Mouse (Mus musculus): ENCODE measurements around the gene Ccnf. TPM values are rescaled to one million over a fixed set of nuclear protein-coding genes. Genes with fewer than 3 reads are reported as not detected.

Ccnf gene
- total RNA-seq (2014; rRNA removed) (6.8 and 10.2 TPM in 2 replicates), polyA plus RNA-seq (2015; fragmentation: Nextera tagmentation; extraction: Ambion mirVana) (7.1 and 7.6 TPM in 2 replicates)

DNA sequence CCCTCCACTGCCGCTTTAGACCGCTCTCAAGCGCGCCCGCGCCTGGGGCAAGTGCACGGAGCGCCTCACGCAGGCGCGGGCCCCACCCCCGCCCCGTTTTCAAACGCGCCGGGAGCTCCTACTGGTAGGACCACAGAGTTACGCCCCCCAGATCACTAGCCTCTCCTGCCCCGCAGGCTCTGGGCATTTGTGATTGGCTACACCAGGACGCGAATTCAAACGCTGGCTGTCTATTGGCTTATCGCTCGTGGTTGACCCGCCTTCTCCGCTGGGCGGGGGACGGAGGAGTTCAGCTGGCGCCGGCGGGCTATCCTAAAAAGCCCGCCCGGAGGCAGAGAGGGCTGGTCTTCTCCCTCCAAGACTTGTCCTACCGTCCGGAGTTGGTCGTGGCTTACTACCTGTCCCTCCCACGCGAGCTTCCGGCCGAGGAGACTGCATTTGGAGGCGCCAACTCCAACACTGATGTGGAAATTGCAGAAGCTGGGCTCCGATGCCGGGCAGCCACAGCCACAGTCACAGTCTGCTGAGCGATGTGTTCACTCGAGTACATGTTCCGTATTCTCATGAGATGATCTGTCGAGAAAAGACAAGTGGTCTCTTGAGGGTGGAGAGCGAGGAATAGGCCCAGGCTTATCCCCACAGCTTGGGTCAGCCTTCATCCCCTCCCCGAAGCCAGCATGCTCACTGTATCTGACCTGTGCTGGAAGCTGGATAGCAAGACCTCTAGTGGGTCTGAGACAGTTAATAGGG, at the start of gene Ccnf:
Ccnf (minus strand) TSS at position 165 of the 750 bp plus-strand sequence.
- H3K27ac ChIP-seq, result peak within 1 kb of the TSS; percentile 62
- H3K4me2 ChIP-seq (ENCODE audit: low read depth, low read length), result peak within 1 kb of the TSS; percentile 86
- no peaks in the 10 kb centered on the region for H3K9me3 ChIP-seq (ENCODE audit: low read length)
- peak; percentile 51 for TF ChIP-seq CTCF (IDR thresholded peaks at IDR 0.05; ENCODE audit: low read depth)
- H3K27me3 ChIP-seq (ENCODE audit: insufficient read depth, low read length), result no peaks in the 10 kb centered on the region
- H3K9ac ChIP-seq (replicated peaks; ENCODE audit: low read length), result peak within 1 kb of the TSS; percentile 71
- DNase-seq (ENCODE audit: low spot score), result peak; percentile 98
- peak within 1 kb of the TSS; percentile 80 for H3K4me3 ChIP-seq (ENCODE audit: low read length)
- under 1% methylated on average over 48 of the region's 48 CpGs for WGBS
- peak; percentile 100 for ATAC-seq
- H3K36me3 ChIP-seq (ENCODE audit: insufficient read depth, low read length), result 0 out of 2 replicates have a peak, but pooled peaks cover 5% of the 10 kb centered on the region
- H3K4me1 ChIP-seq (ENCODE audit: insufficient read depth, low read length), result peaks cover 6% of the 10 kb centered on the region; the same call in 1 of the 2 replicates

GRCm38 (mm10) chr17:24300651-24301050, 49.4 kb upstream of the Ccnf start:
- DNase-seq (ENCODE audit: low spot score), result no peak
- Histone ChIP-seq H3K4me1 (ENCODE audit: insufficient read depth, low read length) (no peaks in the 10 kb centered on the region), H3K9ac (replicated peaks; ENCODE audit: low read length) (no peak overlapping the region), H3K27me3 (ENCODE audit: insufficient read depth, low read length) (no peaks in the 10 kb centered on the region), H3K27ac (no peak overlapping the region), H3K4me2 (ENCODE audit: low read depth, low read length) (no peak overlapping the region), H3K4me3 (ENCODE audit: low read length) (no peak overlapping the region), H3K36me3 (ENCODE audit: insufficient read depth, low read length) (no peaks in the 10 kb centered on the region), H3K9me3 (ENCODE audit: low read length) (no peaks in the 10 kb centered on the region)
- WGBS, result 85% methylated on average over 4 of the region's 4 CpGs
- no peak for TF ChIP-seq CTCF (IDR thresholded peaks at IDR 0.05; ENCODE audit: low read depth)
- ATAC-seq, result no peak

DNA sequence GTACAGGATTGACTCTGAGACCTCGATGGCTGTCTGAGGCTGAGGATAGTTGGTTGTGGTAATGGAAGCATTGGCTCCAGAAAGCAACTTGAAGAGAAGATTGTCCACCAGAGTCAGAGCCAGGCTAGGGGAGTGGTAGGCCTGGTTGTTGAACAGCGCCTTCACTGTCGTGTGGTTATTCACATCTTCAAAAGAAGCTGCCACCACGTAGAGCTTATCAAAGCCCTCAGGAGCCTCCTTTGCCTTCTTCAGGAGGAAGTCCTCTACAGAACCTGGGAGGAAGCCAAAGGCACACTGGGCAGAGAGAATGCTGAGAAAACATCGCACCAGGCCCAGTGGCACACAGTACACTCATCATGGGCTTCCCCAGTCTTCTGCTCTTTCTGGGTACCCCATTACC, 38.1 kb upstream of the Ccnf start:
- 82% methylated on average over 5 of the region's 5 CpGs for WGBS

GRCm38 (mm10) chr17:24288477-24288876, 37.2 kb upstream of the Ccnf start:
- Histone ChIP-seq H3K4me1 (ENCODE audit: insufficient read depth, low read length) (no peaks in the 10 kb centered on the region), H3K27ac (no peak overlapping the region), H3K9ac (replicated peaks; ENCODE audit: low read length) (no peak overlapping the region), H3K4me3 (ENCODE audit: low read length) (no peak overlapping the region), H3K27me3 (ENCODE audit: insufficient read depth, low read length) (no peaks in the 10 kb centered on the region), H3K4me2 (ENCODE audit: low read depth, low read length) (no peak overlapping the region), H3K9me3 (ENCODE audit: low read length) (no peaks in the 10 kb centered on the region), H3K36me3 (ENCODE audit: insufficient read depth, low read length) (no peaks in the 10 kb centered on the region)
- TF ChIP-seq CTCF (IDR thresholded peaks at IDR 0.05; ENCODE audit: low read depth), result no peak
- DNase-seq (ENCODE audit: low spot score) (no peak), ATAC-seq (no peak)
- 85% methylated on average over 9 of the region's 9 CpGs for WGBS

More for the DNA sequence above, 38.1 kb upstream of the Ccnf start:
- DNase-seq (ENCODE audit: low spot score), result no peak
- H3K4me3 ChIP-seq (ENCODE audit: low read length), result no peak overlapping the region
- ATAC-seq, result no peak
- no peak for TF ChIP-seq CTCF (IDR thresholded peaks at IDR 0.05; ENCODE audit: low read depth)
- no peaks in the 10 kb centered on the region for H3K36me3 ChIP-seq (ENCODE audit: insufficient read depth, low read length)
- no peak overlapping the region for H3K4me2 ChIP-seq (ENCODE audit: low read depth, low read length)
- no peak overlapping the region for H3K9ac ChIP-seq (replicated peaks; ENCODE audit: low read length)
- no peaks in the 10 kb centered on the region for H3K4me1 ChIP-seq (ENCODE audit: insufficient read depth, low read length)
- no peaks in the 10 kb centered on the region for H3K27me3 ChIP-seq (ENCODE audit: insufficient read depth, low read length)
- H3K9me3 ChIP-seq (ENCODE audit: low read length), result no peaks in the 10 kb centered on the region
- no peak overlapping the region for H3K27ac ChIP-seq

DNA sequence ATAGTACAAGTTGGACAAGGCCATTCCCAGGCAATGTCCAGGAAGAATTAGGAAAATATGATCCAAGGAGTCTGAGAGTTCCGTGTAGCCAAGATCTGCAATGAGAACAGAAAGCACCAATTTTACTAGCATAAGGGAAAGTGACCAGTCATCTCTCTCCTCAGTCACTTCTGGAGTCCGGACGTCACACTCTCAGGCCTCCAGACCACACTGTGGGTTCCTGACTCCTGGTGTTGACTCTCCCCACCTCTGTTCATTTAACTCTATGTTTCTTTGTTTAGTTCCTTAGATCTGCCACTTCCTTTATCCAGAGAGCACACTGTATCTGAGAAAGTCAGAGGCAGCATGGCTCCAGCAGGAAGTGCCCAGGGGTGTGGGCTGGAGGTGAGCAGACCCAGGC, 34.4 kb upstream of the Ccnf start:
- Histone ChIP-seq H3K9ac (replicated peaks; ENCODE audit: low read length) (no peak overlapping the region), H3K4me3 (ENCODE audit: low read length) (no peak overlapping the region), H3K27ac (no peak overlapping the region), H3K27me3 (ENCODE audit: insufficient read depth, low read length) (no peaks in the 10 kb centered on the region), H3K4me1 (ENCODE audit: insufficient read depth, low read length) (no peaks in the 10 kb centered on the region), H3K9me3 (ENCODE audit: low read length) (no peaks in the 10 kb centered on the region), H3K4me2 (ENCODE audit: low read depth, low read length) (no peak overlapping the region), H3K36me3 (ENCODE audit: insufficient read depth, low read length) (no peaks in the 10 kb centered on the region)
- ATAC-seq (no peak), DNase-seq (ENCODE audit: low spot score) (no peak)
- 68% methylated on average over 3 of the region's 3 CpGs for WGBS
- no peak for TF ChIP-seq CTCF (IDR thresholded peaks at IDR 0.05; ENCODE audit: low read depth)

DNA sequence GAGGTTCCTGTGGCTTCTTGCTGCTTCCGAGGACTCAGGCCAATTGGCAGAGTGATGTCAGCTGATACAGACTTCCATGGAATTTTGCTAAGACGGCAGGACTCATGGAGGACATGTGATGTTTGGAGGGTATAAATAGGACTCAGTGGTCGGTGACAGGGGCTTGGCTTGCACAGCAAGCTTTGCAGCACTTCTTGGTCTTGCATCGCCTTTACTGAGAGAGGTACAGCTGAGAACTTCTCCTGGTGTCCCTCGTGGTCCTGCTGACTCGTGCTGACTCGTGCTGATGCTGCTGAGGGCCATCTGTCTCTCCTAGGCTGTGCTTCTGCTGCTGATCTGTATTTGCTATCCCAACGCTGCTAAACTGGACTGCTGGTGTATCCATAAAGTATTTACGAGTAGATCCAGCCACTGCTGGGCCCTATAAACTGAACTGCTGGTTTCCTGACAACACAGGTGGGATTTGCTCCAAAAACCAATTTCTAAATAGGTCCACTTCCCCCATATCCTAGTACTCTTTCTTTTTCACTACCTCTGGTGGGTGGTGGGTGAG, 32.1 kb upstream of the Ccnf start:
- Histone ChIP-seq H3K4me3 (ENCODE audit: low read length) (no peak overlapping the region), H3K9ac (replicated peaks; ENCODE audit: low read length) (no peak overlapping the region), H3K9me3 (ENCODE audit: low read length) (no peaks in the 10 kb centered on the region), H3K36me3 (ENCODE audit: insufficient read depth, low read length) (no peaks in the 10 kb centered on the region), H3K27ac (no peak overlapping the region), H3K4me1 (ENCODE audit: insufficient read depth, low read length) (no peaks in the 10 kb centered on the region), H3K27me3 (ENCODE audit: insufficient read depth, low read length) (no peaks in the 10 kb centered on the region), H3K4me2 (ENCODE audit: low read depth, low read length) (no peak overlapping the region)
- 63% methylated on average over 9 of the region's 9 CpGs for WGBS
- no peak for DNase-seq (ENCODE audit: low spot score)
- no peak for ATAC-seq
- TF ChIP-seq CTCF (IDR thresholded peaks at IDR 0.05; ENCODE audit: low read depth), result no peak

DNA sequence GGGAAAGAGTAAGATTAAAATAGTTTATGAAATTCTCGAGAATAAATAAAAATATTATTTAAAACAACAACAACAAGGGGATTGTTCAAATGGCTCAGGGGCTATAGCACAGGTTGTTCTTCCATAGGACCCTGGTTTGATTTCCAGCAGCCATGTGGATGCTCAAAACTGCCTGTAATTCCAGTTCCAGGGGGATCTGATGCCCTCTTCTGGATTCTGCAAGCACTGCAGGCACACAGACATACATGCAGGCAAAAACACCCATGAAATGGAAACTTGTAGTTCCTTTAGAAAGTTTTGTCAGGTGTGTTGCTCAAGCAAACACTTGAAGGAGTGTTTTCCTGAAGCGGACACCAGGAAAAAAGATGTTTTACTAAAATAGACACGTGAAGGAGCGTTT, 31.4 kb upstream of the Ccnf start:
- DNase-seq (ENCODE audit: low spot score) (peak; percentile 9), ATAC-seq (no peak)
- peak; percentile 42; the same call in 1 of the 2 replicates for TF ChIP-seq CTCF (IDR thresholded peaks at IDR 0.05; ENCODE audit: low read depth)
- H3K4me3 ChIP-seq (ENCODE audit: low read length), result no peak overlapping the region
- no peak overlapping the region for H3K9ac ChIP-seq (replicated peaks; ENCODE audit: low read length)
- H3K27me3 ChIP-seq (ENCODE audit: insufficient read depth, low read length), result no peaks in the 10 kb centered on the region
- H3K4me1 ChIP-seq (ENCODE audit: insufficient read depth, low read length), result no peaks in the 10 kb centered on the region
- WGBS, result 66% methylated on average over 4 of the region's 4 CpGs
- H3K36me3 ChIP-seq (ENCODE audit: insufficient read depth, low read length), result no peaks in the 10 kb centered on the region
- no peak overlapping the region for H3K4me2 ChIP-seq (ENCODE audit: low read depth, low read length)
- no peaks in the 10 kb centered on the region for H3K9me3 ChIP-seq (ENCODE audit: low read length)
- no peak overlapping the region for H3K27ac ChIP-seq

Measured in hindbrain, postnatal 0 days (tissue).